8 mouse cellular contexts compared by ENCODE assay signal in the genomic region with DNA sequence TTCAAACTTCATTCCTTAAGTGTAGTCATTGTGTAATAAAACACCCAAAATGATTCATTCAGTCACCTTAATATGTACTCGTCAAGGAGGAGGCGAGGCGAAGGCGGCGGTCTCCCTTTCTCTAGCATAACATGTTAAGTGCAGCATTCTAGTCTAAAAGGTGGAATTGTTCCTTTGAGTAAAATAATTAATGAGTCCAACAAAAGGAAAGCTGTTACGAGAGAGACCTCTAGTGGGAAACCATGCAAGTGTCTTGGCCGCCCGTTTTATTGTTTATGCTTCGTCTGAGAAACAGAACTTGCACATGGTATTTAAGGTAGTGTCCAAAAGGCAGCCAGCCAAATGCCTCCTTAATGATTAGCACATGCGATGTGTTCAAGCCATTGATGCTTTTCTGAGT.
DNase-seq lines count a peak whose midpoint lies in the region; ATAC-seq and TF ChIP-seq lines count a peak whose summit lies in the region.
"Had no signal": no experiment of that assay in that cellular context is flagged by ENCODE, and none has a peak within 500 bp of the region (broad histone marks: within the 10 kb centered on the region; RNA-seq: fewer than 3 reads in every experiment).

No protein-coding gene starts in this region.

- no peaks in the 10 kb centered on the region for H3K79me2 ChIP-seq in CH12.LX (replicated peaks; ENCODE audit: control insufficient read depth, extremely low read depth, insufficient read depth, poor library complexity, severe bottlenecking)

- no peak overlapping the region for H3K4me2 ChIP-seq in CH12.LX (ENCODE audit: insufficient read depth, low read depth, poor library complexity, severe bottlenecking)
- H3K4me2 ChIP-seq in forebrain, embryonic 14.5 days (ENCODE audit: low read length), result peak overlapping the region; percentile 25
- H3K4me2 ChIP-seq in neural tube, embryonic 14.5 days (ENCODE audit: low read depth, low read length), result no peak overlapping the region

- peak; percentile 63 for TF ChIP-seq RAD21 in CH12.LX (IDR thresholded peaks at IDR 0.05; ENCODE audit: low read depth, low read length)

- peak; percentile 18 for DNase-seq in CH12.LX (ENCODE audit: extremely low read depth)
- DNase-seq in Muller cell, postnatal 12 days (ENCODE audit: inconsistent ontology term), result peak; percentile 69
- peak; percentile 91 for DNase-seq in forebrain, embryonic 14.5 days (ENCODE audit: low spot score)
- peak; percentile 27 to 54 for DNase-seq in kidney, adult 8-10 months
- DNase-seq in limb, embryonic 10.5 days (ENCODE audit: low spot score), result peak; percentile 37
- no peak for DNase-seq in B cell, adult 2 months

- no peak for TF ChIP-seq POLR2A in CH12.LX (IDR thresholded peaks at IDR 0.05; ENCODE audit: low read depth, low read length)

- no peak for TF ChIP-seq EP300 in CH12.LX (IDR thresholded peaks at IDR 0.05; ENCODE audit: low read length)

- H3K4me1 ChIP-seq in CH12.LX (ENCODE audit: control insufficient read depth in 1 of 2, insufficient read depth in 2 of 2), result peaks cover 0 to 4% of the 10 kb centered on the region in 2 experiments; a peak in 2 of 4 replicates
- H3K4me1 ChIP-seq in forebrain, embryonic 14.5 days (ENCODE audit: control insufficient read depth, insufficient read depth, low read length), result 0 out of 2 replicates have a peak, but pooled peaks cover 3% of the 10 kb centered on the region
- H3K4me1 ChIP-seq in limb, embryonic 10.5 days, result peaks cover 19% of the 10 kb centered on the region
- H3K4me1 ChIP-seq in neural tube, embryonic 14.5 days (ENCODE audit: control insufficient read depth, insufficient read depth, low read length), result no peaks in the 10 kb centered on the region
- H3K4me1 ChIP-seq: megakaryocyte, embryonic 14.5 days had no signal

- no peak overlapping the region for H3K4me3 ChIP-seq in CH12.LX (replicated peaks in 1 of 3; ENCODE audit: low read depth in 2 of 3, low read length in 2 of 3, poor library complexity in 1 of 3)
- H3K4me3 ChIP-seq in forebrain, embryonic 14.5 days (ENCODE audit: low read depth, low read length), result no peak overlapping the region
- no peak overlapping the region for H3K4me3 ChIP-seq in limb, embryonic 10.5 days
- no peak overlapping the region for H3K4me3 ChIP-seq in neural tube, embryonic 14.5 days (ENCODE audit: low read depth, low read length)
- H3K4me3 ChIP-seq: megakaryocyte, embryonic 14.5 days had no signal

- in situ Hi-C loops in CH12.LX (cut with MboI; ENCODE audit: low pct_ligation_motif_present, low pct_unique_long_range_greater_than_20kb, low sequenced_read_pairs), result no loop called here

- no peaks in the 10 kb centered on the region for H3K36me3 ChIP-seq in CH12.LX (replicated peaks in 1 of 2; ENCODE audit: control insufficient read depth in 1 of 2, insufficient read depth in 1 of 2, low read length in 1 of 2)
- no peaks in the 10 kb centered on the region for H3K36me3 ChIP-seq in forebrain, embryonic 14.5 days (ENCODE audit: control insufficient read depth, insufficient read depth, low read length)
- no peaks in the 10 kb centered on the region for H3K36me3 ChIP-seq in limb, embryonic 10.5 days
- no peaks in the 10 kb centered on the region for H3K36me3 ChIP-seq in neural tube, embryonic 14.5 days (ENCODE audit: control insufficient read depth, insufficient read depth, low read length)

- no peak overlapping the region for H3K27ac ChIP-seq in CH12.LX (ENCODE audit: insufficient read depth, low read depth)
- H3K27ac ChIP-seq in forebrain, embryonic 14.5 days (ENCODE audit: low read depth, low read length), result no peak overlapping the region
- H3K27ac ChIP-seq in limb, embryonic 10.5 days, result peak overlapping the region; percentile 36; the same call in 1 of the 2 replicates
- H3K27ac ChIP-seq in neural tube, embryonic 14.5 days (ENCODE audit: low read depth, low read length), result no peak overlapping the region

- TF ChIP-seq CTCF in CH12.LX (conservative IDR thresholded peaks at IDR 0.05 in 1 of 2, IDR thresholded peaks at IDR 0.05 in 1 of 2; ENCODE audit: low read depth in 2 of 2, low read length in 2 of 2), result peak; percentile 23 to 58; a peak in 3 of 4 replicates

- H3K27me3 ChIP-seq in CH12.LX (replicated peaks), result no peaks in the 10 kb centered on the region
- no peaks in the 10 kb centered on the region for H3K27me3 ChIP-seq in forebrain, embryonic 14.5 days (replicated peaks; ENCODE audit: control insufficient read depth, insufficient read depth, low read length)
- H3K27me3 ChIP-seq in limb, embryonic 10.5 days (ENCODE audit: low read depth, poor library complexity, severe bottlenecking), result no peaks in the 10 kb centered on the region
- H3K27me3 ChIP-seq in neural tube, embryonic 14.5 days (ENCODE audit: control insufficient read depth, insufficient read depth, low read length), result no peaks in the 10 kb centered on the region
- H3K27me3 ChIP-seq: megakaryocyte, embryonic 14.5 days had no signal

- H3K9me3 ChIP-seq in CH12.LX (replicated peaks; ENCODE audit: low read length), result no peaks in the 10 kb centered on the region
- no peaks in the 10 kb centered on the region for H3K9me3 ChIP-seq in forebrain, embryonic 14.5 days (replicated peaks; ENCODE audit: control insufficient read depth, low read length)
- no peaks in the 10 kb centered on the region for H3K9me3 ChIP-seq in limb, embryonic 10.5 days (replicated peaks)
- no peaks in the 10 kb centered on the region for H3K9me3 ChIP-seq in neural tube, embryonic 14.5 days (ENCODE audit: control insufficient read depth, low read length)
- H3K9me3 ChIP-seq: megakaryocyte, embryonic 14.5 days had no signal

- WGBS in forebrain, embryonic 14.5 days, result 5% methylated on average over 10 of the region's 10 CpGs
- 41% methylated on average over 10 of the region's 10 CpGs for WGBS in limb, embryonic 10.5 days
- WGBS in neural tube, embryonic 14.5 days, result 18% methylated on average over 10 of the region's 10 CpGs

- peak; percentile 79 for ATAC-seq in forebrain, embryonic 14.5 days
- peak; percentile 60; the same call in 1 of the 2 replicates for ATAC-seq in neural tube, embryonic 14.5 days (ENCODE audit: low read depth)

- dilution Hi-C loops in CH12.LX (cut with MboI; ENCODE audit: extremely low pct_ligation_motif_present, extremely low pct_unique_long_range_greater_than_20kb, low sequenced_read_pairs), result no loop called here

- H3K9ac ChIP-seq in CH12.LX (ENCODE audit: insufficient read depth, low read depth), result no peak overlapping the region
- H3K9ac ChIP-seq in forebrain, embryonic 14.5 days (ENCODE audit: low read length), result no peak overlapping the region
- H3K9ac ChIP-seq in neural tube, embryonic 14.5 days (replicated peaks; ENCODE audit: low read depth, low read length), result no peak overlapping the region

TF ChIP-seq in CH12.LX, 34 proteins besides CTCF, POLR2A, EP300 and RAD21:
- TF ChIP-seq USF1 (IDR thresholded peaks at IDR 0.05; ENCODE audit: low read depth, low read length) (no peak), SMC3 (IDR thresholded peaks at IDR 0.05; ENCODE audit: low read depth, low read length) (peak; percentile 33)

Comparison
In these comparisons a context has a peak if more than half of its experiments do, and no peak if none do; other contexts are left out.
1. DNase-seq: peak in CH12.LX (single experiment), Muller cell, postnatal 12 days (single experiment), forebrain, embryonic 14.5 days (single experiment), kidney, adult 8-10 months (2 of 2) and limb, embryonic 10.5 days (single experiment); none in B cell, adult 2 months (0 of 2).